Mouse (Mus musculus): ENCODE results near the gene Thada.

Thada gene

DNA sequence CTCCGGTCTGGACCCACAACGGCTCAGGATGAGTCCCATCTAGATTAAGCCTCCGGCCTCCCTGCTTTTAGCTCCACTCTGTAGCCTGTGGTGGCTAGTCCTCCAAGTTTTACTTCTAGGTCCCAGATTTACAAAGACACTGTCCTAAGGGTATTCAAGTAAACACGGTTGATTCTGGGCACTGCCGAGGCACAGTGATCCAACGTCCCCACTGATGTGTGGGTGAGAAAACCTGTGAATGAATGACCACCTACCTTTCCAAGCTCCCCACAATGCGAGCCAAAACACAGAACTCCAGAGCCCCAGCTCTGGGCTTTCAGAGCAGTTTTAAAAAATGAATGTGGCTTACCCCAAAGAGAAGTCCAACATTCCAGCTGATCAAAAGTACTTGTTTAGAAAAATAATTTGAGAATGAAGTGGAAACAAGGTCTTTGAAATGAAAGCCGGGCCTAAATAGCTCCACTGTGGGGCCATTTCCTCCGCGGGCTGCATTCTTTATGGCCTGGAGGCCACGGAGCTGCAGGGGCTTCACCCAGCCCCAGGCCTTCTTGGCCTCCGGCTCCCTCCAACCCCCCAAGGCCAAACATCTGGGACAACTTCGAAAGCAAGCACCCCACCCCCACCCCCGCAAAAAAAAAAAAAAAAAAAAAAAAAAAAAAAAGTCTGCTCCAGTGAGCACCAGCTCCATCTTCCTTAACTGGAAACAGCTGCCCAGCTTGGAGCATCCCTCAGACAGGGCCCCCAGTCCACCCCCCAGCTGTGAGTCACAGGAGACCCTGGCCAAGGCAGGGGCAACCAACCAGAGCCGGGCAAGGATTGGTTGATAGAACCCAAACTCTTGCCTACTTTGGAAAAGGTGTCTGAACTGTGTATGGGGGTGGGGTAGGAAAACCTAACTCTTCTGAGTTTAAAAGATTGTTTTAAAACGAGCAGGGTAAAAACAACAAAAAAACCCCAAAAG is 283.4 kb downstream of the Thada start:
- peak; percentile 67 for DNase-seq

DNA sequence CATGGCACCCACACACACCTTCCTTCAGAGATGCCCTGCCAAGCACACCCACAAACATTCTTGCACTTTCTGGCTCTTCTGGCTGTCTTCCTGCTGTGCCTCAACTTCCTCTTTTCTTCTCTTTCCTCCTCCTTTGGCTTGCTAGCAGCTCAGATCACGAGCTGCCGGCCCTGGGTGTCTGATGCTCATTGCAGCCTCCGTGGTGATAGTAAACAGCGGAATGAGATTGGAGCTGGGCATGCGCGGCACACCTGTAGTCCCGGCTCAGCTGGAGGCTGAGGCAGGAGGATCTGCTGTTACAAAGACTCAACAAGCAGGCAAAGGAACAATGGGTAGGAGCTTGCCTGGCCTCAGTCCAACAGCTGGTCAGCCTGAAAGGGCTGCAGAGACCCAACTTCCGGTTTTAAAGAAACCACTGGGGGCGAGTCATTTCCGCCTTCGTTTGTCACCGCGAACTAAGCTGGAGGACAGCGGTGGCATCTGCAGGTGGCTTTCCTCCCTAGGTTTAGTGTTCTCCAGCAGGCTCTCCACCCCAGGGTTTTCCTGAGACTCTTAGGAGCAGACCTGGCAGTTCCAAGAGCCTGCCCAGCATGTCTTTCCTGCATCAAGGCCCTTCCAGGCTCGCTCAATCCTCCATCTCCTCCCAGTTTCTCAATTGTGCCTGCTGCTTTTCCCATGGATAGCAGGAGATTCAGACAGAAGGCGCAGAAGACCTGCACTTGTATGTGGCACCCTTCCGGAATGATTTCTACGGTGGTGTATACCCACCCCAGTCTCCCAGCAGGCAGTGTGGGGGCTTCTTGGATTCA is 284.3 kb downstream of the Thada start:
- peak; percentile 73 for DNase-seq

DNA sequence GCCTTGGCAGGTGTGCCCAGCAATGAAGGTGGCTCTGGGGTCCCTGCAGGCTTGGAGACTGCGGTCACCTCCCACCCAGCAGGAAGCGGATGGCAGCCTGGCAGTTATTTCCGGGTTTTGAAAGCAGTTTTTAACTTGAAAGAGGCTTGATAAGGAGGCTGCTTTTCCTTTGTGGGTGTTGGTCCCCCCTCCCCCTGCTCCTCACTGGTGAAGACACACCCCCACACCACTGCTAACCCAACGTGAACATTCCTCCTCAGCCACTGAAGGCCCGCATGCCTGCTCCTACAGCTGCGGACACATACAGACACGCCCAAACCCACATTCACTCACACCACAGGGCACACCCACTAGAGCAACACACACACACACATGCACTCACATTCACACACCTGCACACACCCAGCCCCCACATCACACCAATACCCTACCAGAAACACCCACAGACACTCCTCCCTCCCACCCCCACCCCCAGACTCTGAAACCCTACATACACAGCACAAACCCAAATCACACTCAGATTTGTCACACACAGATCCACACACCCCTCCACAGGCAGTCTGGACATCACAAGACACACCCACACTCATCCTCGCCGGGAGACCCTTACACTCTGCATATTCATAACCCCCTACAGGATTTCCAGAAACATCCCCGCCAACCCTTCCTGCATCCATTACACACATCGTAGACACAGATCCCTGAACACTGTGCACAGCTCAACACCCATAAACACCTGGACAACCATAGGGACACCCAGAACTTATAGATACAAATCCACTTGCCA is 285.1 kb downstream of the Thada start:
- DNase-seq = peak; percentile 86

DNA sequence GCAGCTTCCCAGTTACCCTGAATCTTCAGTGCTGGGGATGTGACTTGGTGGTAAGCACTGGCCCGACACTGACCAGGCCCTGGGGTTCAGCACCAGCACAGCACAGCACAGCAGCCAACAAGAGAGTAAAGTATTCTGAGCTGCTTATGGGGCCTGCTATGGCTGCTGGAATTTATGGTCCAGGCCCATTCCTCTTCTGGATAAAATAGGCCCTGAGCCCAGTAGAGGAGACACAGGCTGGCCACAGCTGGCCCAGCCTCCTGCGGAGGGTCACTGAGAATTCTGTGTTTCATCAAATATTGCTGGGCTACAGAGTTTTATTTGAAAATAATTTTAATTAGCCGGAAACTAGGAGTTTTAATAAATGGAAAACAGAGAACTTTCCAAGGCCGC is 286.0 kb downstream of the Thada start:
- DNase-seq = peak; percentile 44

DNA sequence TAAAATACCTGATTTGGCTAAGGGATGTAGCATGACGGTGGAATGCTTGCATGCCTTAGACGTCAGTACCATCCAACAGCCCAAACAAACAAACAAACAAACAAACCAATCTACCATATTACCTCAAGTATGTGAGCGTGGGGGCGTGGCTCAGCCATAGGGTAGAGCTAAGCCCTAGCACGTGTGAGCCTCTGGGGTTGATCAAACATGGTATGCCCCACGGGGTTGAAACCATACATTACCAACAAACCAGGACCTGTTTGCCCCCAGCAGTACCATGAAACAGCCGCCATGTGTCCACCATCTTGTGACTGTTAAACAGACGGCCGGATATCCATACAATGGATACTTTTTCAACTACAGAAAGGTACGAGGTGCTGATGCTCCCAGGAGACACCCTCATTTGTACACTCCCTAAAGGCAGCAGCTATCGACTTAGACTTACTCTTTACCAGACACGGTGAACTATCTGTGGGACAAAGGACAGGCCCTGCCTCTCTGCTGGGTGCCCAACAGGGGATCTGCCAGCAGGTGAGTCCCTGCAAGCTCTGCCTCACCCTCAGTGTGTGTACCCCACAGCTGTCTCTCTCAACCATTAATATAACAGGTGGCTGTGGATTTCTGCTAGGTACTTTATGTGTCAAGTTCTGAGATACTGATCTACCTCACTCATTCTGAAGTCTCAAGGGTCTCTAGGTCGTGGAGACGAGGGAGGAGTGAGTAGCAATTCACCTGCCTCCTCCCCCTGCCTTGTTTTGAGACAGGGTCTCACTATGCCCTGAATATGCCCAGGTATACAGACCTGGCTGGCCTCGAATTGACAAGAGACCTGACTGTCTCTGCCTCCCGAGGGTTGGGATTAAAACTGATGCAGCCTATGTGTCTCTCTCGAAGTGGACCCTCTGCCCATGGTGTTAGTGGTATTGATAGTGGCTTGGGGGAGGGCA is 286.7 kb downstream of the Thada start:
- DNase-seq = peak; percentile 52

DNA sequence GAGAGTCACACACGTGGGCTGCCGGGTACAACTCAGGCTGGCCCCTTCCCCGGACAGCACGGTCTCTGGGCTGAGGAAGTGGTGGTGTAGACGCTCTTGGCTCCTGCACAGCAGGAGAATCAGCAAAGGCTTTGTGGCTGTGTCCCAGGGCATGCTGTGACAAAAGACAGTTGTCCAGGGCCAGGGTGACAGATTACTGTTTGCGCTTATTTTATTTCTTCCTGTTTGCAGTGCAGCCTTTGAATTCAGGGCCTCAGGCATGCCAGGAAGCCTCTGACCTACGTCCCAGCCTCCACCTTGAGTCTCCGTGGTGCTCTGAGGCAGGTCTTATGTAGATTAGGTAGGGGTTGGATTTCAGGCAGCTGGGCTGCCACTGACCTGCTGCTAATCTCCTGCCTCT is 288.5 kb downstream of the Thada start:
- DNase-seq = peak; percentile 42

DNA sequence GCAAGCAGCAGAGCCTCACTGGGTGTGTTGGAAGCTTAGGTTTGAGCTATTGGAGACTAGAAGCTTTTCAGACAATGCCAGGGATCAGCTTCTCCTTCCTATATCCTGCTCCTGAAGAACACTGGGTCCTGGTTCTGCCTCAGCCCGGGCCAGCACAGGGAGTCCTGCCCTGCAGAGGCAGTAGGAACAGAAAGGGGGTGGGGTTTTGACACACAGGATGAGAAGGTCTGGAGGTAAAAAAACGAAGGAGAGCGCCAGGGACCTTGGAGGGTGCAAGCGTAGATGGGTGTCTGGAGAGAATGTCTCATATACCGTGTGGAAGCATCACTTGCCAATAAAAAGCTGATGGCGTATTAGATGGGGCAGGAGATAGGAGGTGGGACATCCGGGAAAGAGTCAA is 289.6 kb downstream of the Thada start:
- DNase-seq = peak; percentile 12

DNA sequence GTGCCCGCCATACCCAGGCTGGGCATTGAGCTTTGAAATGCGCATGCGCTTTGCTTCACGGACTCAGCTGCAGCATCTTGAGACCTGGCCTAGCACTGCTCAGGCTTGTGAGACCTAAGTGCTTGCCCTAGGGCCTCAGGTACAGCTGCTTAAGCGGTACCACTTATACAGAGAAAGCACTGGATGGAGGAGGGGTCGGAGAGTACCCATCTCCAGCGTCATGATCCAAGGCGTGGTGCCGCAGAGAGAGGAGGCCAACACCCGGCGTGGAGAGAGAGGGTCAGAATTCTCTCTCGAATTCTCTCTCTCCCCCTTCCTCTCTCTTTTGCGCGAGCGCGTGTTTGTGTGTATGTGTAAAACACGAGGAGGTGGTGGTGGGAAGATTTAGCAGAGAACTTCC is 290.8 kb downstream of the Thada start:
- peak; percentile 12 for DNase-seq

DNA sequence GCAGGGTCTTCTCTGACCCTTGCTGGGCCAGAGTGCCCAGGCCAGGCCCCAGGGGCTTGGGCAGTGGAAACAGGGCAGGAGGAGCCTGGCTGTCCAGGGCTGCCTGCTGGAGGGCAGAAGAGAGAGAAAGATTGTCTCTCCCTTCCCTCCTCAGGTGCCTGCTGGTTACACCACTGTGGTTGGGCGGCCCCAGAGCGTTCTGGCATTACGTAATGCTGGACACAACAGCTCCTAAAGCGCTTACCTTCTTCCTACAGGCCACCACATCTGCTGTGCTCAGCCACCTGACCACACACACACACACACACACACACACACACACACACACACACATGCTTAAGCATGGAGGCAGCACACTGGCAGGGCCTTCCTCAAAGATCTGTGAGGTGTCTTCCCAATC is 298.6 kb downstream of the Thada start:
- DNase-seq = peak; percentile 17

DNA sequence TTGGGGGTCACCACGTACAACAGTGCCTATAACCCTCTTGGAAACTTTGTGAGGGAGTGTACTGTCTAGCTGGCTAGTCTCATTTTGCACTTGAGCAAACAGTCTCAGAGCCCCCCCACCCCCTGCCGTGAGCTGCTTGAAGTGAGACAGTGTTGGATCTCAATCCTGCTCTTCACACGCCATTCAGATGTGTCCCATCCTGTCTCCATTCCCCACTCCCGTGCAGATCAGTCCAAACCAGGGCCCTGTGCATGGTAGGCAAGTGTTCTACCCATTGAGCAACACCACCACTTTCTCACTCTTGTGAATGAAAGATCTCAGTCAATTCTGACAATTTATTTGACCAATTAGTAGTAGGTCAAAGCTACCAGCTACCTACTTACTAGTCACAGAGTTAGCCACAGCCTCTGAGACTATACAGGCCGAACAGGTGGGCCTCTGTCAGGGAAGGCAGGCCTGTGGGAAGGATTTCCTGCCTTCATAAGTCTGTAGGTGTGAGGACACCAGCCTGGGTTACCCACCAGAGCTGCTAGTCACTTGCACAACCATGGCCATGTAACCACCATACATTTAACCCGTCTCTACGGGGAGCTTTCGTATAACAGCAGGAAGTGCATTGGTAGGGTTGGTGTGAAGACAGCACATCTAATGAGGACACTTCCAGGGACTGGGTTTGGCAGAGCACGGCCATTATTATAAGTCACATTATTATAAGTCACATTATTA is 299.7 kb downstream of the Thada start:
- DNase-seq = peak; percentile 43

DNA sequence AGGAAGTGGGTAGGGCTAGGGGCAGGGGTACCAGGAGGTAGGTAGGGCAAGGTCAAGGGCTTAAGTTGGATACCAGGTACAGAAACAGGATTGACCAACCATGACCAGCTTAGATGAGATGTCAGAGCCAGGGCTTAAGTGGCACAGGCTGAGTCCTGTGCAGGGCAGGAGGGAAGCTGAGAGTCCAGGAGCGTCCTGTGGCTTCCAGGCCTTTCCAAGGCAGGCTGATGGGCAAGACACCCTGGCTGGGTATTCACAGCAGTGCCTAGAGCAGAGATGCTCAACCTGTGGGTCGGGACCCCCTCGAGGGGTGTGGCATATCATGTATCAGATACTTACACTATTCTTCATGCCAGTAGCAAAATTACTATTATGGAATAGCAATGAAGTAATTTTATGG is 300.3 kb downstream of the Thada start:
- peak; percentile 10 for DNase-seq

DNA sequence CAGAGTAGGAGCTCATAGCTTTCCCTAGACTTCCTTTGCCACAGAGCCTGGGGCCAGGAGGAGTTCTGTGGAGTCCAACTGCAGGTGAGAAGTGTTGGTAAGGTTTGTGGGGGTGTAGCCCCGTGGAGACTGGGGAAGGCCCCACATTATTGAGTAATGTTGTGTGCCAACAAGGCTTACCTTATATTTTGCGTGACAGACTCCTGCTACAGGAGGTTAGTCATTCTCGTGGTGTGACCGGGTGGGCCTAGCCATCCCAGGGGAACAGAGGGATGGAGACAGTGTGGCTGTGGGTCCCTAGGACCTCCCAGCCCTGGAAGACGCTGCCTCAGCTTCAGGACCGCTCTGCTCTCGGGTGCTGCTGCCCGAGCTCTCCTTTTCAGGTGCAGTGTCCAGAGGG is 301.9 kb downstream of the Thada start:
- peak; percentile 24 for DNase-seq

DNA sequence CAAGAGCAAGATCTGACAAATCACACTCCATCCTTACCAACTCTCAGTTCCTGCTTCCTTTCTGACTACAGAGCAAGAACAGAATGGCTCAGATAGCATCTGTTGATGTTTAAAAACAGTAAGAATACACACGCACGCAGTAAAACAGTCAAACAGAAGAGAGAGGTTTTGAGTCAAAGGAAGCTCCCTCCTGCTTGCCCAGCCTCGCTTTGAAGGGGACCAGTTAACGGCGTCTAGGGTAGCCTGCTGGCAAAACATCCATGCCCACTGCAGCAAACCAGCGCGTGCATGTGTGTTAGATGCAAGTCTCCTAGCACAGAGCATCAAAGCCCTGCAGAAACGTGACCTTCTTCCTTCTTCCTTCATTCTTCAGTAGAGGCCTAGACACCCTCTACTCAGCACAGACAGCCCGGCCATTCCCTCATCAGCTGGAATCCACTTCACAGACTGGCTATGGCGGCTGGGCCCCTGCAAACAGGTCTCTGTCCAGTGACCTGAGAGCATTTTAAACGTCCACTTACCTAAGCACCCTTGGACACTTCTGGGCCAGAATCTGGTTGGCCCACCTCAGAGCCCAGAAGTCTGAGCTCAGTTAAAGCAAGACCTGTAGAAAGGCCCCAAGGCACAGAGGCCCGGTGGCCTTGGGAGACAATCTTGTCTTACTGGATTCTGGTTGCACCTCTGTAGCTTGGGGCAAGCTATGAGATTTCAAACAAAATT is 302.8 kb downstream of the Thada start:
- DNase-seq = peak; percentile 65

DNA sequence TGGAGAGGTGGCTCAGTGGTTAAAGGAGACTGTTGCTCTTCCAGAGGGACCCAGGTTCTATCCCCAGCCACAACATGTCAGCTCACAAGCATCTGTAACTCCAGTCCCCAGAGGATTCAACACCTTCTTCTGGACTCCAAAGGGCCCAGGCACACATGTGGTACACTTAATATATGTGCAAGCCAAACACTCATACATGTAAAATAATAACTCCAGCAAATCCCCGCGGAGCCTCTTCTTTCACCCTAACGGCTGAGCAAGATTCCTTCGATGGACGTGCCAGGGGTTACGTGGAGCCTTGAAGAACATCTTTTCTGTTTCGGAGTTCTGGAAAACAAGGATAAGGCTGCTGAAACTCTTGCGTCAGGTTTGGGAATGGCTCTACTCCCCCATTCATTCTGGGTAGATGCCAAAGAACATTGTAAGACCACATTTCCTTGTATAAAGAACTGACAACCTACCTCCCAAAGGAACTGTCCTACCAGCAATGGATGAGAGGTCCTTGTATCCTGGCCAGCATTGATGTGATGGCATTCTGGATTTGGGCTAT is 303.7 kb downstream of the Thada start:
- peak; percentile 34 for DNase-seq

DNA sequence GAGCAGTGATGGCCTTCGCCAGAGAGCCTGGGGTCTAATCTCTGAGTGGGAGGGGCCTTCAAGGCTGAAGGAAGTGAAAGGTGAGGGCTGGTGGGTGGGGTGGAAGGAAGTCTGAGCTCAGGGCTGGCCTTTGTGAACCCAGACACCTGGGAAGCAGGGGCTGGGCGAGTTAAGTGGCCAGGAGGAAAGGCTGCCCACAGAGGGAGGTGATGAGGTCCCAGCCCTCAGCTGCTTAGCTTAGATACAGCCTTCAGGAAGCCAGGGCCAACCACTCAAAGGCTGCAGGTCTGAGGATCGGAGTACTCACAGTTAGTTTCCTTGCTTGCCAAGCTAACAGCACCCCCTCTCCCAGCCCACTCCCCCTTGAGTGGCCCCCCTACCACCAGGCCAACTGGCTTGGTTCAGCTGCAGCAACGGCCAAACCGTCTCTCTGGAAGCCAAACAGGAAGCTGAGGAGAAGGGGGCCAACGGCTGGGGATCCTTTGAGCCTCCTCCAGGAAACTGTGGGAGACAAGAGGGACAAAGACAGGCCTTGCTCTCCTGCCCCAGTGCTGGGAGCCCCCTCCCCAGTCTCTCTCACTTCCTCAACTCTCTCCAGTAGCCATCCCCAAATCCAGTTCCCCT is 304.7 kb downstream of the Thada start:
- DNase-seq = peak; percentile 66

DNA sequence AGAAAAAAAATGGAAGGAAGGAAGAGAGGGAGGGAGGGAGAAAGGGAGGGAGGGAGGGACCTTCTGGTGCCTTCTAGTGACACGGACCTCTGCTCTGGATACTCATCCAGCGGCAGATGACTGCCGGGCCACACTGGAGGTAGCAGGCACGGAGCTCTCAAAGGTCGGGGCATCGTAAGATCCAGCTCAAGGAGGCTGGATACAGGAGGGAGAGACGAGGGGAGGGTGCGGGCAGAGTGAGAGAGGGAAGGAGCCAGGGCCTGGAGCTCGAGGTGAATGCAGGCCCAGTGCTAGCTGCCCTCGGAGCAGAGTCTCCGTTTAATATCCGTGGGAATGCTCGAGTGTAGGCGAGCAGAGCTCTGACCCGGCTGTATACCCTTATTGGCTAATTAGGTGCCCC is 307.1 kb downstream of the Thada start:
- DNase-seq = peak; percentile 21

DNA sequence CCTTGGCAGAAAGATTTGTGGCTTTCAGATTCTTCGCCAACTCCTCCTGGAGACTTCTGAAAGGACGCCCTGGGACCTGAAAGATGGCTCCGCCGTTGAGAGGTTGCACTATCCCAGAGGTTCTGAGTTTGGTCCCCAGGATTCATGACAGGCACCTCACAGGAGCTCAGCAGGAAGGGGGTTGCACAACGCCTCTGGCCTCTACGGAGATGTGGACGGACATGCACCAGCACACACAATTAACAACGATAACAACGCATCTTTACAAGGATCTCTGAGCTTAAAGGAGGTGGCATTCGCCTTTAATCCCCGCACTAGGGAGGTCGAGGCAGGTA is 307.6 kb downstream of the Thada start:
- DNase-seq = no peak

DNA sequence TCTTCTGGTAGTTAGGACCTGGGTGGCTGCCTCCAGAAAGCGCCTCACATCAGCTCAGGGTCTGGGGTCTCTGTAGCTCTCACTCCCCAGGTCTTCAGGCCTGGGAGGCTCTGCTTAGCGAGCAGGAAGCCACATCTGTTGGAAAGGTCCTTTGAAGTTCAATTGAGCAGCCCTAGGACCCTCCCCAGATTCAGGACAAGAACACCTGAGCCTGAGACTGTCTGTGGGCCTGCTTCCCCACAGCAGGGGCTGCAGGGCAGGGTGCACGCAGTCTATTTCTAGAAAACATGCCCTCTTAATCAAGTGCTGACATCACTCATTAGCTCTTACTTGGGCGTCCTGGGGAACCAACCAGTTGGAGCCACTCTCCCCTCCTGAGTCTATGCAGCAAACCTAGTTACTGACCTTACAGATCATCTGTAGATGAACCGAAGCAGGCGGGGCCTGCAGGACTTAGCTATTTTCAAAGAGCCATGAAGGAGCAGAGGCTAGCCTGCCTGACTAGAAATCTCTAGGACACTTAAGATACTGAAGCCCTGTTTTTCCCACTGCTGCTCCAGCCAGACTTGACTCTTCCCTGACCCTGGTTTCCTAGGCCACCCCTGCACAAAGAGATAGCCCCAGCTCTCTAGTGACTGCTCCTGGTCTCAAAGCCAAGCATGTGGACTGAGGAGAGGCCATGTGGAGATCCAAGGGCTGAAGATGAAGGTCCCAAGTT is 308.1 kb downstream of the Thada start:
- DNase-seq = peak; percentile 35
